Mouse (Mus musculus): ENCODE measurements at regions not wholly inside any gene's neighbourhood (a gene's known extent, or its start where the extent isn't known, plus 50 kb on each side); places are given as distances from the start of the nearest gene placed in this dataset.

DNA sequence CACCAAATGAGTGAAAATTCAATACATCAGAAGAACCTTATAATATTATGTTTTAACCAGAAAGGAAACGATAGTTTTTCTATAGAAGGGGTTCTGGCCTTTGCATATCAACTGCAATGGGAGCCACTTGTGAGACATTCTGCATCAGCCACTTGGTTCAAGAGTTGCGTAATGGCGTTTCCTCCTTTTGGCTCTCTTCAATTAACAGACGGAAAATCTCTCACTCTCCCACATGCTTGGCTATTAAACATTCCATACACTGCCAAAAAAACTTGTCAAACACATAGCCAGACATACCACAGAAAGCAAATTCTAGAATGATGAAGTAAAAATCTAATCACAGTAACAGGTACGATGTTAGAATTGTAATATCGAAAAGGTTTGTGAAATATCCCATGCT is 643.1 kb upstream of the Slit2 start:
- DNase-seq = peak; percentile 34

DNA sequence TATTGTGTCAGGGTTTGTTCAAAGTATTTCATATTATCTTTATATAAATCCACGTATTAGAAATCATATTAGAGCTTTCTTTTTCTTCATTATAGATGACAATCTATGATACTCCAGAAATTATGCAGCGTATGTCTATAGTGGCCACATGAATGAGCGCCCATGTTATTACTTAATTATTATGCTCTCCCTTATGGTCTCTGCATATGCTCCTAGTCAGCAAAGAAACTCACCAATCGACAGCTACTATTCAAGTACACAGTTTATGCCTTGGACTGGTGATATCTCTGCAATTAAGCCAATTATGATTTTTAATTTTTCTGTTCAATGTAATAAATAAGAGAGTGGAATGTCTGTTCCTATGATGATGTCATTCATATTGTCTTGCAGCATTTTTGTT is 612.8 kb upstream of the Slit2 start:
- DNase-seq = no peak

DNA sequence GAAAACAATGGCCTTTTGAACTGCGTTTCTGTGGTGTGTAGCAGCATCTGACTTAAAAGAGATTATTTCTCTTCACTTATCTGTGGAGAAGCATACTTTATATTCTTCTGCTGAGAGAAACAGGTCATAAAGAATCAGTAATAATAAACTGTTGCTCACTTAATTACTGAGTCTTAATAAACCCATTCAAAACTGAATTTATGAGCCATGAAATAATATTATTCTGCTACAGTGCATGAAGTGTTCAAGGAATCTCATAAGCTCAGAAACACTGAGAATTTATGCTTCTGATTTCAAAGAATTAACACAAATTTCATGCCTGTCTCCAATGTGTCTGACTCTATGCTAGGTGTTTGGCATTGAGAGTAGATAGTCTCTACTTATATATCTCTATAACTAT is 597.0 kb upstream of the Slit2 start:
- no peak for DNase-seq

DNA sequence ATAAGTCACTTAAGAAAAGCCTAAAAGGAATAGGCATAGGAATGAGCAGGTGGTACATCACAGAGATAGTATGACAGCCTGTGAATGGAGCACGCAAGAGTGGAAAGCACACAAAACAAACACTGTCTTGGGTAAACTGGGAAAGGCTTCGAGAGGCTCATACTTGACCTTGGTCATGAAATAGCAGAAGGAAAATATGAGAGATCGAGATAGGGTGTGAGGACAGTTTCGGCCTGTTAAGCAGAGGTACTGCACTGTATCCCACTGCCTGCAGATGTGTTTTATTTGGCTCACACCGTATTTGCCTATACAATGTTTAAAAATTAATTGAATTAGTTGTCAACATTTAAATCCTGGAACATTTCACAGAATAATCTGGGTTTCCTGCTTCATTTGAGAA is 596.2 kb upstream of the Slit2 start:
- no peak for DNase-seq

DNA sequence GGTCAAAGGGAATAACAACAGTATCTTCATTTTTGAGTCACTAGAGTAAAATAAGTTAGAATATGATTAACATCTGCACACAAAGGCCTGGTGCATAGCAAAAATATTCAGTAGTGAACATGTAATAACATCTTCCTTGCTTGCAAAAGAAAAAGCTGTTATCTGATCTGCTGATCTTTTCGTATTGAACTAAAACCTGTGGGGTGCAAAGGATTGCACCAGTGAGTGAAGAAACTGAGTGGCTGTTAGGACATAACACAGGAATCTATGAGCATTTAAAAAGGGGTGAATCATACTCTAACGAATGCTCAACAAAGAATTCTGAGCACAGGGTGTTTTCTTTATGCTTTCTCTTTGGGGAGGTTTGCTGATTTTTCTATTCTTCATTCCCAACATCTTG is 592.2 kb upstream of the Slit2 start:
- DNase-seq = no peak

DNA sequence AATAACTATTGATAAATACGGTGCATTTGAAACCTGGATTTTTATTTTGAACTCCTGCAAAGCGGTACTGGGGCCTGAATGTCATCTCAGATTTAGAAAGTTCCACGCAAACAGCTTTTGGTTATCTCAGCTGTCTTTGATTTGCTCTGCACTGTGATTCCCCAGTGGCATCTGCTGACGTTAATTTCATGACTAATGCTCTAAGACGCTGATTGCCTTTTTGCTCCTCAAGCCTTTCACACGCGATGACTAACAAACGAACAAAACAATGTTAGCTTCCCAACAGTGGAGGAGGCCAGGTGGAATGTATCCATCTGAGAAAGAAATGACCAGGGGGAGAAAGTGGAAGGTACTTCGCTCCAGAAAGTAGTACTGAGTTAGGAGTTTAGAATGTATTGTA is 586.1 kb upstream of the Slit2 start:
- no peak for DNase-seq

DNA sequence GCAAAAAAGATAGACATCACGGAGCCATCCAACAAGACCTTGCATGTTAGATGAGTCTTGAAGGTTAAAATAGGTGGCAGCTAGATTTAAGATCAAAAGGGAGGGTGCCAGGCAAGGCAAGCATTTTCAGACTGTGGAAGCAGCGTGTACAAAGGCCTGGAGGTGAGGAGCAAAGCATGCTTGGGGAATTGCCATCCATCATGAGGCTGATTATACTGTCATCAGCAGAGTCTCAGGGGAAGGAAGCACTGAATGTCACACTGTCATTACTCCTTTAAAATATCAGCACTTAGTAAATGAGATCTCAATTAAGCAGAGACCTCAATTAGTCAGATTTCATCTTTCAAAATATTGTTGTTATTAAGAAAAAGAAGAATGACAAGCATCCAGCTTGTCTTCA is 561.0 kb upstream of the Slit2 start:
- DNase-seq = no peak

DNA sequence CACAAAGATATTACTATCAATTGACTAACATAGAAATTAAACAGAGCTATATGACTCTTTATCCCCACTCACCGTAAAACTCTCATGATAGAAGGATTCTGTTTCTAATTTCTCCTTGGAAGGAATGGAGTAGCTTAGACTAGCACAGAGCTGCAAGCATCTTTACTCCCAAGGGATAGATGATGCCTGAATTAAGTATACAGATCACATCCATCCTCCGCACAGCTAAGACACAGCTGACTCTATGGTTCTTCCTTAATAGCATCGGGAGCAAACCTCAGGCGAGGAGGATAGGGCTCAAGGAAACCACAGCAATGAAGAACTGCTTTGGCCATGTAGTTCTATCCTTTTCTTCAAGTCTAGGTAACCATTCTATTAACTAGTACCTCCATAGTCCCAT is 556.9 kb upstream of the Slit2 start:
- DNase-seq = no peak

DNA sequence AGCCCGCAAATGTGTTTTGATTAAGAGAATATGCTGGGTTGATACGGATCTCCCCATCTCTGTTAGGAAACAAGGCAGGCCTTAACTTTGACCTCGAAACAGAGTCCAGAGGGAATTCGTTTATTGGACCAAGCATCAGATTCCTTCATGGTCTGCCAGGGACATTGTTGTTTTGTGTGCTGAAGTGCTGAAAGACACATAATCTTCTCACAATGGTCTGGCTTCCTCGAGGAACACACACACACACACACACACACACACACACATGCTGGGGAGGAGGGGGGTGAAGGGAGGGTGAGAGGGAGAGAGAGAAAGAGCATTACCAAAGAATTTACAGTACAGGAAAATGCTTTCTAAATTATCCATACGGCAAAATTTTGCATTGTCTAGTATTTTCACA is 556.5 kb upstream of the Slit2 start:
- DNase-seq = no peak

DNA sequence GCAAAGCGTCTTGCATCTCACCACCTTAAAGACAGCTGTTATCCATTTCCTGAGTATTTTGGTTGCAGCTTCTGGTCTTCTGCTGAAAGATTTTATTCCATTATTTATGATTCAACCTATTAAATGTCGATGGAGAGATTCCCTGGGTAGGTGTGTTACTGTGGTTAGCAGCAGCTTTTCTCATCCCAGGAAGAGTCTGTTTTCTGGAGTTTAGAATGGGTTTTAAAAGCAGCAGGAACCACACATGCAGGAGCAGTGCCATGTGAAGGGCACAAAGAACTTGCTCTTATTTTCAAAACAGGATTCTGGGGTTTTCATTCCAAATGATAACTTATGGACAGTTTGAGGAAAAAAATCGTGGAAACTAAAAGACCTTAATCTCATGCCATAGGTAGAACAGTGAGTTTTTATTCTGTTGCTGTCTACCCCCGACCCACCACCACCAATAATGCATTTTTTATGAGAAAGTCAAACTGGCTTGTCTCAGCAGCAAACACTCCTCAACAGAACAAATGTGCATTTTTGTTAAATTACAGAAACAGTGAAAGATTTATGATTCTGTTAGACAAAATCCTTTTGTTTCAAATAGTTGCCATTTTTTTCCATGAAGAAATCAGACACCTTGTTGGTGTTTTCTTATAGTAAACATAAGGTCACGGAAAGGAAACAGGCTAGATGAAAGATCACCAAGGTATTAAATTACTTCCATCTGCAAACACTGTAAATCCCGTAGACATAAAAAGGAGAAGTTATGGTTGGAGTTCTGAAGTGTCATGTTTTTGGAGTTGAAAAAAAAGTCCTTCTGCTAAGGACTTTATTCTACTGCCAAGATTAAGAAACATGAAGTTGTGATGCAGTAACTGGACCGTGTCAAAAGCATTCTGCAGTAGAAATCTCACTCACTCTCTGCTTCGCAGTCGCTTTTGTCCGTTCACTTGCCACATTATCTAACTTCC is 553.4 kb upstream of the Slit2 start:
- no peak for DNase-seq

DNA sequence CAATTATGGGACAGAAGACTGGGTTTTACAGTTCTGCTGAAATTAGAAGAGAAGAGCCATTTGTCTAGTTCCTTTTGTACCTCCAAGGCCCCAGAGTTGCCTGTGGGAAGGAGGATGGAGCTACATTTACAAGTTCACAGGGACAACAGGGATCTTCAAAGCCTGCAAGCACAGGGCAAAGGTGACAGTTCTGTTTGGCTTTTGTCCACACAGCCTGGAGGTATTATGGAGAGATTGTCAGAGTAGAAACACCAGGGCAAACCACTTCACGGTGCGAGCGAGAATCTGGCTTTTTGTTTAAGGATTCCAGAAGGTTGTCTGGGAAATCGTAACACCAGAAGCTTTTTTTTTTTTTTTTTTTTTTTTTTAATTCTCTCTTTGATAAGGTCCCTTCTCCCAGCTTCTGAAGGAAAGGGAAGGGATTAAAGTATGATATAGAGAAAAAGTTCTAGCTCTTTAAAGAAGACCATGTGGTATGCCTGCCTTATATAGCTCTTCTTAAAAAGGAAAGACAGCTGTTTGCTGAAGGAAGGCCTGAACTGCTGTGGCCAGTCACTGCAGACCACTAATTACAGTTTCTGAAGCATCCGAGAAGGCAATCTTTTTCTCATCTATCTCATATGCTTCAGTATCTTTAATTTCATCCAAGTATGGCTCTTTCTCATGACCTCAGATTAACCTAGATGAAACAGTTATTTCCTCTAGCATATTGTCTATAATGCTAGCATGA is 551.2 kb upstream of the Slit2 start:
- no peak for DNase-seq

DNA sequence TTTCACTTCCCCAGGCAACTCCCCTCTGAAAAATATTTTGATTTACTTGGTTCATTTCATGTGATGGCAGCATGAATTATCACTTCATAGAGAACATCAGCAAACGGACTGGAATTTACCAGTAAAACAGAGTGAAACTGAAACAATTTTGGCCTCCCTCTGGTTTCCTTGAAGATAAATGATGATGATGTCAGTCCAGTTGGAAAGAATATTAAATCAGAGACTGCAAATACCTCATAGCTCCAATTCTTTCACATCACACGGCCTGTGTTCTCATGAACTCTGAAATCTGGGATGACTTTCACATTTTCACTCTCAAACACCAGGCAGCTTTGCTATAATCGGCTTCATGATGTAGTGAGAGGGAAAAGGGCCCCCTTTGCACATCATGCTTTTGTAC is 546.5 kb upstream of the Slit2 start:
- no peak for DNase-seq

DNA sequence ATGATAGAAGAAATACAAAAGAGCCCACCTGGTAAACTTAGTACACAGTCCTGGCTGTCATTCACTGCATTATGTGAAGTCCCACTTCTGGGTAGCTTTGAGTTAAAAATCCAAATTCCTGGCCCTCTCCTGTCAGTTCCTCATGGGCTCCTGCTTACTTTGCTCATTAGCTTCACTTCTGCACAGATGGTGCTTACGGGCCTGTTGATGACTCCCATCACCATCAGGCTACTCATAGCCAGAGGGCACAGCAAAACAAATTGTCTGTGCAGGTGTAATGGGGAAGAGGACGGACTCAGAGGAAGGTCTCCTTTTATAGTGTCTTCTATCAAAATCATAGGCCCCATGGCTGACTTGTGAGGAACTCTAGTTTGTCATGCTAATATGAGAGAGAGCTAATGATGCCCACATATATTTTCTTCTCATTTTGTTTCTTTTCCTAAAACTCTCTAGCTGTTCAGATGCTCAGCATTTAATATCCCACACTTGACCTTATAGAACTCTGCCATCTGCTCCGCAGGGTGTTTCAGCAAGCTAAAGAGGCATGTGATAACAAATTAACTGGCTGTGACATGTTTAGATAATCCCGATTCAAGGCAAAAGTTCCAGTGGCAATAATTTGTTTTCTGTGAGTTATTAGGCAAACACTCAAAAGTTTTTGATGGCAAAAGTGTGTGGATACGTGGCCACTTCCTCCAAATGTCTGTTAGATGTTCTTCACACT is 536.5 kb upstream of the Slit2 start:
- DNase-seq = no peak

DNA sequence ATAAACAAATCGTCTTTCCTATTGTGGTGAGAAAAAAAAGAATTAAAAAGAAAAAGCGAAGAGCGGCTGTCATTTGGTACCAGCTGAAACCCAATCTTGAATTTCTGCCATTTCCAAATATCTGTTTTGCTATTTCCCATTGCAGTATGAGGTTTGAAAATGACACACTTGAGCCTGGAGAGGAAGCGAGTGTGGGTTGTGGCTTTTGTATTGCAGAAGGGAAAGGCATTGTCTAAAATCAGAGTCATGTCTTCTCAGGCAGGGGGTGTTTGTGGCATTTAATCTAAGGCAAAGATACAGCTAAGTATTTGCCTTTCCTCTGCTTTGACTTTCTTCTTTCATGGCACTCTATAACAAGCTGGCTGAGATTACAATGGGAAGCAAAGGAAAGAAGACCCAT is 518.1 kb upstream of the Slit2 start:
- DNase-seq = no peak

DNA sequence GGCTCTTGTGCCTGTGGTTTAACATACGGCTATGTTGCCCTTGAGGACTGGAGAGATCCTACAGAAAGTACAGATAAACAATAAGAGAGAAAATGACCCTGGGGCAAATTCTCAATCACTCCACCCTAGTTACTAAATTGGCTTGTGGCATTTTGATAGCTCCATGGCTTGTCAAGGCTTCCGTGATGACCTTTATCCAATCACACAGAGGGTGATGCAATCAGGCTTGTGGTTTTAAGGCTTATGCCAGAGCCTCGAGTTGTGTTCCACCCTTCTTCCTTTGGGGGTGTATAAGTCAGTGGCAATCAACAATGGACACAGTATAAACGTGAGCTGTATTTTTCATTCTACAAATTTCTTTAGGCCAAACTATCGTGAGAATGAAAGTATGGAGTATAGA is 513.5 kb upstream of the Slit2 start:
- DNase-seq = no peak

DNA sequence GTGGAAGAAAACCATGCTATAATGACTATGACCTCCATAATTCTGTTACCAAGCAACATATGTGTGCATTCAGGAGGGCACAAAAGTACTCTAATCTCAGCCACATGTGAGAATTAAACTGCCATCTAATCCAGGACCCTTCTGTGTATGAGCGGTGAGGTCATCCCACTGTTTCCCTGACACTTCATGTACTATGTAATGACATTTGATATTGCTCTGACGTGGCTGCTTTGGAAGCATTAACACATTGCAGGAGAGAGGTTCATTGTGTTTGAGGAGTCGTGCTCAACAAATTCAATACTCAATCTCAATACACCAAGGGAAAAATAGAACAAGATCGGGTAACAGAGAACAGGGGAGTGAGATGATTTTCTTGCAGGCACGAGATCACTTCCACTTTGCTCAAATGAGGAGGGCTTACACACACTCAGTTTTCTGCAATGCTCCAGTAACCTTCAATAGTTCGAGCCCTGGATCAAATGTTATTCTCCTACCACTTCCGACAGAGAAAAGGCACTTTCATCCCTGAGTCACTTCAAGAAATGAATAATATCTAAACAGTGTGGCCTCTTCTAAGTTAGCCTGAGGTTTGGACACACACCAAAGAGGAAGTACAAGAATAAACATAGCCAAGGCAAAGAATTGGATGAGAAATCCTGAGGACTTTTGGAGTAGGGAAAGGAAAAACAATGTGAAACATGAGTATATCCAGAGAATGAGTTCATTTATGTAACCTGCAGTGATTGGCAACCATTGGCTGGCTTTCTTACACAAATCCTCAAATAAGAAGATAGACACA is 510.7 kb upstream of the Slit2 start:
- no peak for DNase-seq

DNA sequence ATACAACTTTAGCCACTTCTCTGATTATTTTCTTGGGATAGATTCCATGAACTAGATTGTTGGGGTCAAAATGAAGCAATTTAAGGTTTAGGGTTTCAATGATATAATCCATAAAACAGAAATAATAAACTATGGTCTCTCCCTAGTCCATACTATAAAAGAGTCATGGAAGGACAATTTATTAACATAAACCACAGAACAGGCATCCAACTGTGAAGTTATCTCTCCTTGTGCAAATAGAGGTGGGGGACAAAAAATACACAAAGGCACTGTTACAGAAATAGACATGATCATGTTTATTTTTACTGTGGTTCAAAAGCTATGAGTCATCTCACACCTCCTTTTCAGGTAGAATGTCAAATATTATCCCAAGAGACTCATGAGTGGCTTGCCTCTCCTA is 503.0 kb upstream of the Slit2 start:
- DNase-seq = no peak

DNA sequence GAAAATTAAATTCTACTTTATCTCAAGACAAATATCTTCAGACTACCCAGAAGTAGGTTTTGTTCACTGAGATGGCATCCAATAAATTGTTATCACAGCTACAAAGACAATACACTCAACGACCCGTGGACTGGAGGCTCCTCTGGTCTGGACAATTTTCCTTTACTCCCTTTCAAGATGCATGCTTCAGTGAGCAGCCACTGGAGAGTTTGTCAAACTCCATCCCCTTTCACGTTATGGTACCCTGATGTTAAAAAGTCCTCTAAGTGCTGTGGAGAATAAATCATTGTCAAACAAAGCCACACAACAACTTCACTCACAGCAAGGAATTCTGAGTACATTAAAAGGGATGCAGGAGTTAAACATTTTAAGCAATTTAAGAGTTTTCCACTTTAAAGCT is 486.7 kb upstream of the Slit2 start:
- no peak for DNase-seq

DNA sequence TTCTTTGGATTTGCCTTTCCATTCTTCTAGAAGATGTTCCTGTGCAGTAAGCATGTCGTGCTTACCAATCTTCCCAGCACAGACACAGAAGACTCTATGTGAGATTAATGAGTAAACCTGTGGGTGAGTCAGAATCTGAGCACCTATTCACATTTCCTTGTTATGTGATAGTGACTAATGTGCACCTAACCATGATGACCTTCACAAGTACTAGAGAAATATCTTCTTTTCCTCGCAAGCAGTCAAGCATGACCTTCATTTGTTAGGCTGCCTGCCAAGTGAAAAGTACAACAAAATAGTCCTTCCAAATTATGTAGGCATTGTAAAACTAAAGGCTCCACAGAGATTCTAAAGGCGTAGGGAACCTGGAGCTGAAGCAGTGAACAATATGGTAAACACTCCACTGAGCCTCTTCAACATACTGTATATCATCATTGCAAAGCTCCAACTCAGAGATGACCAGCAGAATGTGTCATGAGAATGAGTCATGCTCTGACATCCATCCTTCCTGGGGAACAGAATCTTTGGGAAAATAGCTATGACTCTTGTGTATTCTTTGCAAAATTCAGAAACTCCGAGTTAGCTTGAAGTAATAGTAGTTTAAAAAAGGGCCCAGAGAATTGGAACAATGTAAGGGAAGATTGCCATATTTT is 480.0 kb upstream of the Slit2 start:
- no peak for DNase-seq

DNA sequence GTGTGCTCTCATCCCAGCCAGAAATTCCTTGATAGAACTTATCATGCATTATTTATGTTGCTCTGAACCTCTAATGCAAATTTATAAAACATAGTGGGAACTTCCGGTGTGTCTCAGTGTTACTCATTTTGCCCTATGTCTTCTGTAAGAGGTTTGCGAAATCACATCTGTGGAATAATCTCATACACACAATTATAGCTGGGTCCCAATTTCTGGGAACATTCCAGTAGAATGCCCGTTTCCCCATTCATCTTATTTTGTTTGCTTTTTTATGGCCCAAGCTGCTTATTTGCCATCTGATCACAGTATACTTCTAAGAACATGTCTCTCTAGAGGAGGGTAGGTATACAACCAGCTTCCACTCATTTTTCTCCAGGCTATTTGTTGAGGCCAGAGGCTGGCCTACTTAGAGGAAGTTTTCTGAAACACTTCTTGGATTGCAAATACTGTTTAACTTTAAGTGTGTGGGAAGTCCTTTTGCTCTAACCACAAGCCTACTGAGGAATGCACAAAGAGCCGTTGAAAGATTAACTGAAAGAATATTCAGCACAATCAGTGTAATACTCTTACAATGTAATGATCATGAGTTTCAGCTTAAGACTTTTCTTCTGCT is 474.1 kb upstream of the Slit2 start:
- no peak for DNase-seq

DNA sequence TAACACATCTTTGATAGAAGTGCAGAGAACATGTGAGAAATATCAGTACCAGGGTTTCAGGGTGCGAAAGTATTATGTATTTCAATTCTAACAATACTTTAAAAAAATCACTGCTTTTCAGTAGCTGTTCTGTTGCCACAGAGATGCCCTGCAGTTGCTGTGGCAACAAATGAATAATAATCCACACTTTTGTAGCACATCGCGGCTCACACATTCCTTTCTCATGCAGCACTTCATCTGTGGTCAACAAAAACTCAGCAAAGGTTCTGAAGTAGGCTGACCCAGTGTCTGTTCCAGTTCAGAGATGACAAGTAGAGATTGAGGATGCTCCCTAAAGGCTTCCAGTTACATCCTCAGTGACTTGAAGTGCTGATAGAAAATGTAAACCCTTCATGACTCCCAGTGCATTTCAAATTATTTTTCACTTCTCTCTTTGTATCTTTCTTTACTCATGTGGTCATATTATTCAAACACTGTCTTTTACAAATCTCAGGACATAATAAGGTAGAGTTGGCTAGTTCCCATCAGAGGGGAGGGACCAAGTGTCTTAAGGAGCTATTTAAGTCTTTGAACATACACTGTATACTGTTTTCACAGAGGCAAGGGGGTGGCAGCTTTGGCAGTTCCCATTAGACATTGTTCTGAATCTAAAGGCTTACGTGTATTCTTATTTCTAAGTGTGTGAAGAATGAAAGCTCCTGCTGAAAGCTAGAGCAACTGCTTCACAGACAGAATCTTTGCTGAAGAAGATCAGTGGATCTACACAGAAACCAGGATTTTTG is 460.6 kb upstream of the Slit2 start:
- peak; percentile 19 for DNase-seq
